Mouse (Mus musculus): ENCODE data around the gene Klhl25. TPM values are rescaled to one million over a fixed set of nuclear protein-coding genes. Genes with fewer than 3 reads are reported as not detected.
"Not testable (repeated sequence)": the region's sequence is repeated elsewhere in the genome, so short reads cannot be mapped to it uniquely, and the experiment has no call there.

Gene Klhl25
- total RNA-seq (2021) = 10.9 and 16.2 TPM in 2 replicates
- long read RNA-seq, transcript Klhl25-202 (3 exons, 3,403 nt) = major isoform, 33 of 72 reads
- long read RNA-seq, transcript Klhl25-201 (3 exons, 3,385 nt) = minor isoform, 21 of 72 reads
- long read RNA-seq, partial matches to known transcripts = 11 of 72 reads
- long read RNA-seq, other reads (novel, unspliced or antisense) = 7 of 72 reads

DNA sequence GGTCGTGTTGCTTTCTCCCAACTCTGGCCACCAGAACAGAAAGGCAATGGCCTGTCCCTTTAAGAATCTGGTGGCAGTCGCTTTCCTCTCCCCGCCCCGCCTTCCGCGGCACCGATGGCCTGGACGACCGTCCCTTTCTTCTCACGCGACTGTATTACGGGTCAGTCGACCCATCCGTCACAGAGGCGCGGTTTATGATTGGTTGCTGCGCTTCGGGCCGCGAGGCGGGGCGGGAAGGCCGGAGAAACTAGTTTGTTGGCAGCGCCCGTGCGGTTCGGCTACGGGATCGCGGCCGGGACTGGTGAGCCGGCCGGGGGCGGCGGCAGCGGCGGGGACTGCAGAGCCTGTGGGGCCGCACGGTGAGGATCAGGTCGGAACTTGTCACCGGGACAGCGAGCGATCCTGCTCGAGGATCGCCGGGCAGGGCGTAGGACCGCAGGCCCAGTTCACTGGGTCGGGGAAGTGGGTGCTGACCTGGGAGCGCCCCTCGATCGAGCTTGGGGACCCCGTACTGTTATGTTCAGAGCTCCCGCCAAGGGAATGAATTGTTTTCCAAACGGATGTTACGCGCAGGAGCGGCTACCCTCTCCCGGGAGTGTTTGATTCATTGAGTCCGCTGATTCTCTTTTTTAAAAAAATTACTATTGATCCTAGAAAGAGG, at the start of gene Klhl25:
TSS of gene Klhl25 (plus strand) at position 196 of the 661 bp plus-strand sequence.
- DNase-seq = peak; percentile 96

DNA sequence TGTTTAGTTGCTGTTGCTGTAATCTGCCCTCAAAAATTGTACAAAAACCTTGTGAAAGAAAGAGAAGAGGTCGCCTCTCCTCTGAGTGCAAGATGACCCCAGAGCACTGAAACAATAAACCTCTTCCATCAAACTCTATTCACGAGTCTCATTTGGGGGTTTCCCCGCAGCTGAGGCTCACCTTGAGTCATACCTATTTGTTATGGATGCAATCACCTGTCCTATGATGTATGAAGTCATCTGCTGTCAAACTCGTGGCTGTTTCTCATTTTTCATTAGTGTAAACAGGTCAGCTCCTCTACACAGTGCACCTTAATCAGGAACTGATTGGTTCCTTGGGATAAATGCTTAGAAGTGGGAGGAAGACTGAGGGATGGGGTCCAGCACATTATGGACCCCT, 47.6 kb upstream of the Klhl25 start:
- DNase-seq = no peak

DNA sequence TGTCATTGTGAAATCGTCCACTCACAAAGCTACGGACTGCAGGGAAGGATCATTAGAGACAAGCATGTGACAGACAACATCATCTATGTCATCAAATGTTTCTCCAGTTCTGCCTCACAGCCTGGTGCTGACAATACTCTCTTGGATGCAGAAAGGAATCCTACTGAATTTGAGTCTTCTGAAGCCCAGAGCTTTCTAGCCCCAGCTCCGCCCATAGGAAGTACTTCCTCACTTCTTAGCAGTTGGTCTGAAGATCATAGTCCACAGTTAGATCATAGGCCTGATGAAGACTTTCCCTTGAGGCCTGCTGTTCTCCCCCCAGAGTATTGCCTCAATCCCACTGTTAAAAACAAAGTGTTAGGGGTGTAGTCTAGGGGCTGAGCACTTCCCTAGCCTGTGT, 47.1 kb upstream of the Klhl25 start:
- DNase-seq = no peak

DNA sequence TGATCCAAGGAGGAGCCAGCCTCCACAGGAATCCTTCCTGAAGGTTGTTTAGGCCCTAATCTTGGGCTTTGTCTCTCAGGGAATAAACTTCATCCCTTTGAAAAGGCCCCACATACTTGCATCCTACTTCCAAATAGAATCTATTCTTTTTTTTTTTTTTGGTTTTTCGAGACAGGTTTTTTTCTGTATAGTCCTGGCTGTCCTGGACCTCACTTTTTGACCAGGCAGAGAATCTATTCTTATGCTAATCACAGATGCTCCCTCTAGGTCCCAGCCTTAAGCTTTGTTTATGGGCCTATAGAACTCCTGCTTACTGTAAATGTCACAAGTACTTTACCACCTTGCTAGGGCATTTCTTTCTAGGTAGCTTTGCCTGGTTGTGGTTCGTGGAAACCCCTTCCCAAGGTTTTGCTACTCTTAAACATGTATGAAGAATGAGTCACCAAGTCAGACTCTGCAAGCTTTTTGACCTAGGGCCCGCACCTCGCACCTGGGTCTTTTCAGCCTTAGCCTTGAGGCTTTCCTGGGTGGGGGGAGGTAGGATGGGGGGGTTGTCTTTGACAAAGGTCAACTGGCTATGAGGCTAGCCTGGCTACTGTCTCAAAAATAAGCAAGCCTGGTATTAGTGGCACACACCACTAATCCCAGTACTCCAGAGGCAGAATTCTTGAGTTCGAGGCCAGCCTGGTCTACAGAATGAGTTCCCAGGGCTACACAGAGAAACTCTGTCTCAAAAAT, 46.3 kb upstream of the Klhl25 start:
- no peak for DNase-seq

DNA sequence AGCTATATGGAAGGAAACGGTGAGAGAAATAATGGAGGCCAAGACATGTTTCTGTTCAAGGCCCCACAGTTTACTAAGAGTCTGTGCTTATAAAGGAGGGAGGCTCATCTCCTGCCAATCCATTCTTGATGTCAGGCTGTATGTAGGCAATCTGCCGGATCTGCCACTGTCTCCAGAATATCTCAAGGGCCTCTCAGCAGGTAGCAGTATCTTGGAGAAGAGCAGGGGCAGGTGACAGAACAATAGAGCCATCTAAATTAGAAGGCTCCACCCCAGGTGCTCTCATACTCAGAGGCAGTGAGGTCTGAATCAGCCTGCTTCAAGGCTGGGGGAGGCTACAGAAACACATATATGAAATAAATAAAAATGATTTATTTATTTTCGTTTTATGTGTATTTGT, 45.2 kb upstream of the Klhl25 start:
- DNase-seq = no peak

DNA sequence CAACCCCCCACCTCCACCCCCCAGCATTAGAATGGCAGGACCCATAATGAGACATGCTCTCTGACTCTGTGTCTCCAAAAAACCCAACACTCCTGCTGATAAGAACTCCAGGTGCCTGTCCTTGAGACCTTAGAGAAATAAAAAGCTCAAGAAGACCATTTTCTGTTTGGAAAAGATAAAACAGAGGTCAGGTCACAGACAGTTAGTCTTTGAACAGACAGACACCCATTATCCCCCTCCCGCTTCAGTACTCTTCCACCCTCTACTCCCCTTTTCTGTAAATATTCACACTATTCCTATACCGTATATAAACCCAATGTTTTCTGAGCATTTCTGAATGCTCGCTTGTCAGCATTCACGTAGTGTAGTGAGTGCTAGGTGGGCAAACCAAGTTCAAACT, 41.9 kb upstream of the Klhl25 start:
- DNase-seq = no peak

DNA sequence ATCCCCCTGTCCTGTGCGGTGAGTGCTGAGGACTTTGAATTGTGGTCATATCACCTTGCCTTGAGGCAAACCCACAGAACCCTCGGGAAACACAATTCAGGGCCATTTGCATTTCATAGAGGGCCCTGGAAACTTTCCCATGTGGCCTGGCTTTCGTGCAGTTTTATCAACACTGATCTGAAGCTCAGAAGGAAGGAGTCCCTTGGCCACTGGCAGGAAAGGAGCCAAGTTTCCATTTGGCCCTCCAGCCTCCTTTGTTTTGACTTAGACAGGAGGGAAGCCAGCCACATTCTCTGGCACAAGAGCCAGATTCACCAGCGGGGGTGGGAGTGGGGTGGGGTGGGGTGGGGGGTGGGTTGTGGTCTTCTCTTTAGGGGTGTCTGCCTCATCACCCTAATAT, 41.4 kb upstream of the Klhl25 start:
- peak; percentile 40 for DNase-seq

DNA sequence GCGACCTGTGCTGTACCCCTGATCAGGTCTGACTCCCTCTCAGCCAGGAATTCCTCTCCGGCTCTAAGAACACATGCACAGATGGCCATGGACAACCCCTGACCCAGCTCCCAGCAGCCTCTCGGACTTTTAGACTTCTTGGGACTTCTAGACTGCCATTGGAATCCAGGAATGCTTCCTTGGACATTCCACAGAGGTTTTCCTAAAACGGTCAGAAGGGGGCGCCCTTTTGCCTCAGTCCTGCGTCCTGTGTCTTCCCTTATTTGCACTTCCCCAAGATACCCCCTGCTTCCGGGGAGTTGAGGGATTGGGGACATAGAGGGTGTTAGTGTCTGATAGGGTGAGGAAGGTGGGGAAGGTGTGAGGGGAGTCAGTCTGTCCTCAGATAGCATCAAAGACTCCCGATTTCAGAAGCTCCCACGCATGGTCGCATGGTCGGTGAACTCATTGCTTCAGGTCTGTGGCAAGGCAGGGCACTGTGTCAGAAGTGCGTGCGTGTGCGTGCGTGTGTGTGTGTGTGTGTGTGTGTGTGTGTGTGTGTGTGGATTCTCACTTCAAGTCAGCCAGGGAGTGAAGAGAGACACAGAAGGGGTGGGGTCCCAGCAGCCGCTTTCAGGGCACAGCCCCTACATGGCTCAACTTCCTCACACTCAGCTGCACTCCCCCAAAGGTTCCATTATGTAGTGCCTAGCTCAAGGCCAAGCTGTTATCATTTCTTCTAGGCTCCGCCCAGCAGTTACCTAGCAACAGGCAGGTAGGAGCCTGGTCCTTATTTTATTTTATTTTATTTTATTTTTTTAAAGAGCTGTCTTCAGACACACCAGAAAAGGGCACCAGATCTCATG, 40.4 kb upstream of the Klhl25 start:
- DNase-seq = peak; percentile 24

DNA sequence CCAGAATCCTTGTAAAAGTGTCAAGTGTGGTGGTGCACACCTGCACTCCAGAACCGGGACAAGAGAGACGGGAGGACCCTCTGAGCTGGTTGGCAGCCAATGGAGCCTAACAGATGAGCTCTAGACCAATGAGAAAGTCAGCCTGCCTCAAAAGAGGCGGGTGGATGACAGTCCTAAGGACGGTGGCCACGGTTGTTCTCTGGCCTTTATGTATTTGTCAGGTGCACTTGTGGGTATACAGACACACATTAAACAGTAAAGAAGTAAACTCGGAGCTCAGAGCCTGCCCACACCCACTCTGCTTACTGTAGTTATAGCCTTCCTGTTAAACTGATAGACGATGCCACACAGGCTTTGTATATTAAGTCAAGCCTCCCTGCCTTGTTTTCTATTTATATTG, 27.4 kb upstream of the Klhl25 start:
- DNase-seq = no peak

DNA sequence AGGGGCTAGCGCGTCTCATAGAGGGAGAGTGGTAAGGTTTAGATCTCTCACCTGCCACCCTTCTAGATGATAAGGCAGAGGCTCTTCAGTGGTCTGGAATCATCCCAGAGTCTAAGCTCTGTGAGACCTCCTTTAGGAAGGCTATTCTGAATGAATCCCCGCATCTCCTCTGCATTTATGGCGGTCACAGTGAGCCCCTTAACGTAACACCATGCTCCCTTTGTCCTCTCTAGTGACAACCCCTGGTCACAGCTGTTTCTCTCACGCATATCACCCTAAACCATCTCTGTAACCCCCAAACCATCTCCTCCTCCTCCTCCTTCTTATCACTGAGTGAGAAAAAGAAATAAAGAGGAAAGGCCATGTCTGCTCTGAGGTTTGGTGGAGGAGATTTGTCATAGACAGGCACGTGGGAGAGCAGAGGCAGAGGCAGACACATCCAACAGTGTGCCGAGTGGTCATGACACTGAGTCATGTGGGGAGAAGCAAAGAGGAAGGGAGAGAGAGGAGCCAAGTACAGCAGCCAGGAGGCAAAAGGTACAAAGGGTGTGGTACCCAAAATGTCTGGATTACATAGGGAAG, 25.9 kb upstream of the Klhl25 start:
- no peak for DNase-seq

DNA sequence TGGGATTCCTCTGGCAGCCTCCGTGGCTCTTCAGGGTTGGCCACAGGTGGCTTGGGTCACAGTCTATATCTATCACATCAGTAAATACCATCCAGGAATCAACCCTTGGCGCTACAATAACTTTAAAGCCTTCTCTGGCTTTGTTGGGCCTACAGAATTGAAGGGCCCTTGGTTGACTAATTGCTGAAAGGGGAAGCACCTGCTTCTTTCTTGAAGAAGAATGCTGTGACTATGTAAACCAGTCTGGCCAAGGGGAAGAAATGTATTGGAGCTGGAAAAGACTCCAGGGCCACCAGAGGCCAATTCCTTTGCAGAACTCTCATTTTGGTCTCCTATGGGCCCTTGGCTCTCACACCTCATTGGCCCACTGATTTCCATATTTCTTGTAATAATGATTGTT, 25.0 kb upstream of the Klhl25 start:
- DNase-seq = no peak

DNA sequence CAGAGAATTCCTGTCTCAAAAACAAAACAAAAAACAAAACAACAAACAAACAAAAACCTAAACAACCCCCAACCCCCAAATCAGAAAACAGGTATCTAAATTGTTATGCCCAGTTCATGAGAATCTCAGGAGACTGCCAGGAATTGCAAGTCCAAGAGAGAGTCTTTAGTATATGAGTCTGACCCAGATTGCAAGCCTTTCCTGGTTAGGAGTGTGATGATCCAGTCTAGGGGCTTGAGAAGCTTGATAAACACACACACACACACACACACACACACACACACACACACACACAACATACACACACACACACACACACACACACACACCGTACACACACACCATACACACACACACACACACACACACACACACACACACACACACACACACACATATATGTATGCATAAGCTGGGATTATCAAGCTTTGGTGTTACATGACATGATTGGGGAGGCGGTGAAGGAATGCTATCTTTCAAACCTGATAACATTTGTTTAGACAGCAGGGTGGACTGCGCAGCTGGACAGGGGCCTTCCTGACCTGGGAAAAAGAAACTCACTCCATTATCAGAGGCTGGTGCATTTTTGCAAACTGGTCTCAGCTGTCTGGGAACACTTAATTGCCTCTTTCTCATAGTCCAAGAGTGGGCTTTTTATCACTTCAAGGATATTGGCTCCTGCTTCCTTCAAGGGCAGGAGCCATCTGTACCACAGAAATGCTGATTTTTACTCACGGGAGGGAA, 21.6 kb upstream of the Klhl25 start:
- no peak for DNase-seq

DNA sequence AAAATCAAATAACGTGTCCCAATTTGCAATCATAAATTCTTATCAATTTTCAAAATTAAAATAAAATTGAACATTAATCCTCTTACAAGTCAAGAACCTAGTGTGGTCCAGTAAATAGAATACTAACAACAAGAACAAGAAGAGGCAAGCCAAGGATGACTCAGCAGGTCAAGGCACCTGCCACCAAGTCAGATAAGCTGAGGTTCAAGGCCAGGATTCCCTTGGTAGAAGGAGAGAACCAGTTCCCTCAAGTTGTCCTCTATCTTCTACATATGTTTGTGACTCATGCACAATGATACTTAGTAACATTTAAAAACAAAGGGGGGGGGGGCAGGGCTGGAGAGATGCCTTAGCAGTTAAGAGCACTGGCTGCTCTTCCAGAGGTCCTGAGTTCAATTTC, 20.8 kb upstream of the Klhl25 start:
- no peak for DNase-seq

DNA sequence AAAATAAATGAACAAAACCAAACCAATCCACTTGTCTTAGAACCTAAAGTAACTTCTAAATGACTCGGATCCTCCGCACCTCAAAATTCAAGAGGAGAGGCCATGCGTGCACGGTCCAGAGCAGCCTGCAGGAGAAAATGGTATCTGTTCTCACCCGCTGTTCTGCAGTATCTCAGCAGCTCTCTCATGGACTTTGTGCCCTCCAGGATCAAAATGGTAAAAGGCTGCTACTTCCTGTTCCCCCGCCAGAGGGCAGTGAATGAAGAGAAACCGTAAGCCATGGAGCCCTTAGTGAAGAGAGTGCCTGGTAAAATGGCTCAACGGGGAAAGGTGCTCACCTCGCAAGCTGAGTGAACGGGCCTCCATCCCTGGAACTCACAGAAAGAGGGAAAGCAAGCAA, 20.3 kb upstream of the Klhl25 start:
- peak; percentile 52 for DNase-seq

DNA sequence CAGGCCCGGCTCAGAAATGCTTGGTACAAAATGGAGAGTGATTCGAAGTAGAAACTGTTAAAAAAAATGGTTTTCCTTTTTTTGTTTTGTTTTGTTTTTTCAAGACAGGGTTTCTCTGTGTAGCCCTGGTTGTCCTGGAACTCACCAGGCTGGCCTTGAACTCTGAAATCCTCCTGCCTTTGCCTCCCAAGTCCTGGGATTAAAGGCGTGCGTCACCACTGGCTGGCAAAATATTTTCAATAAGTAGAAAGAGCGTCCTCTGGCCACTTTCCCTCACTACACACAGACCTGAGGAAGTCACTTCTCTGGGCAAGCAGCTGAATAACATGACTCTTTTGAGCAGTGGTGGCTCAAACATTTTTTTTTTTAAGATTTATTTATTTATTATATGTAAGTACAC, 19.6 kb upstream of the Klhl25 start:
- DNase-seq = no peak

DNA sequence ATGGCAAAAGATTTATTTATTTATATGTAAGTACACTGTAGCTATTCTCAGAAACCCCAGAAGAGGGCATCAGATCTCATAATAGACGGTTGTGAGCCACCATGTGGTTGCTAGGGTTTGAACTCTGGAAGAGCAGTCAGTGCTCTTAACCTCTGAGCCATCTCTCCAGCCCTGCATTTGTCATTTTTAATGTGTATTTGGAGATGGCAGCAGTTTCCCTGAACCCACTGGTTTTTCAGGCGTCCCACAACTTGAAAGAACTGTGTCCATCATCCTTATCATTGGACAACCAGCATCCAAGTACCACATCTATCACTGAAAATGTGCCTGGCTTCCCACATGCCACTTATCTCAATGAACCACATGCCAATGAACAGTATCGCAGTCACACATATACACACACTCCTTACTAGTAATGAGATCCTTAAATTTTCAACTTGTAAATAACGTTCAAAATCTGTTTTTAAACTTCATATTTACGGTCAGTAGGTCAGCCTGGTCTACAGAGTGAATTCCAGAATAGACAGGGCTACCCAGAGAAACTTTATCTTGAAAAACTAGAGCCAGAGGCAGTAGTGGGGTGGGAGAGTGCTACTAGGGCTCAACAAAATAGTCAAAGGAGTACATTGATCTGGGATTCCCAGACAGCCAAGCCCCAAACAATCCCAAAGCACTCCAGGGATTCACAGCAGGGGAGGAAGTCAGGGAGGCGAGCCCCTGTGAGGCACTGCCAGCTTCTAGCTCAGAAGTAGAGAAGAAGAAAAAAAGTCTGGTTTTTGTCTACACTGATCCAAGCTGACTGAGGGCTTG, 17.7 kb upstream of the Klhl25 start:
- no peak for DNase-seq

DNA sequence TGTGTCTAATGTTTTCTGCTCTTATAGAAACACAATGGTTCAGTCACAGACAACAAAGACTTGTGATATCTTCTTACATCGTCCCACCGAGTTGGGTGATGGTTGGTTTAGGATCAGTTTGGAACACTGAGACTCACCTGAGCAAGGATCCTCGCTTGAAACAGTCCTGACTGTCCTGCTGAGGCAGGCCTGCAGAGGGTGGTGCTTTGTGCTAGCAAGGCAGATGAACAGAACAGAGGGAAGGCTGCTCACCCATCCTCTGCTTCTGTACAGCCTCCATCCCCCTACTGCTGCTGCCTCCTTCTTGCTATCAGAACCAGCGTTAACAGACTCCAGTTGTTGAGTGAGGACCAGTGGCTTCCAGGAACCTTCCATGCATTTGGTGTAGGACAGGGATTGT, 14.2 kb upstream of the Klhl25 start:
- DNase-seq = not testable (repeated sequence)

DNA sequence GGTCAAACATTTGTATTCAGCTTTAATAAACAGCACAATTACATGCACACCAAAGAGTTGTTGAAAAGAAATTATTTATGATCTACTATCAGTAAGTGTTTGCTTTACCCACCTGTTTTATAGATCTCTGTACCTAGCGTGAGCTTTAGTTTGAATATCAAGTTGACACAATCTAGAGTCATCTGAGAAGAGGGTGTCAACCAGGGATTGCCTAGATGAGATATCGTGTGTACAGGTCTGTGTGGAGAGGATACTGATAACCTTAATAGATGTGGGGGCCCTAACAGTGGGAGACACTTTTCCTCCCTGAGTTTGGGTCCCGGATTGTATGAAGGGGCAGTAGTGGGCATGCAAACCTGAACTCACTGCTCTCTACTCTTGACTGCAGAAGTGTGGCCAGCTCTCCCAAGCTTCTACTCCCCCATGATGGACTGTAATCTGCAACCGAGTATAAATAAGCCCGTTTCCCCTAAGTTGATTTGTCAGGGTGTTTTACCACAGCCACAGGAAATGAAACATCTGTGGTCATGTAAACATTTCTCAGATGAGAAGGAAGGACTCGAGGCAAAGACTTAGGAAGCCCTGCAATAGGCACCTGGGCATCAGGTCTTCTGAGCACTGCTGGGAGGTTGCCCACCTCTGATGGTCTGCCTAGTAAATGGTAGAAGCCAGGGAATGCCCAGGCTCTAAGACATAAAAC, 13.0 kb upstream of the Klhl25 start:
- DNase-seq = not testable (repeated sequence)

DNA sequence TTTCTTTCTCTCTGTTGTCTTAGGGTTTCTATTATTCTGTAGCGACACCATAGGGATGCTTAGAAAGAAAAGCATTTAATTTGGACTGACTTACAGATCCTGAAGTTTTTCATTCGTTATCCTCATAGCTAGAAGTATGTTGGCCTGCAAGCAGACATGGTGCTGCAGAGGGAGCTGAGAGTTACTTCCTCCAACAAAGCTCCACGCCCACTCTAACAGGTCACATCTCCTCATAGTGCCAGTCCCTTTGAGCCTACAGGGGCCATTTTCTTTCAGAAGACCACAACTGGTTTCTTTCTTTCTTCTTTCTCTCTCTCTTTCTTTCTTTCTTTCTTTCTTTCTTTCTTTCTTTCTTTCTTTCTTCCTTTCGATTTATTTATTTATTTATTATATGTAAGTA, 8.0 kb upstream of the Klhl25 start:
- no peak for DNase-seq

DNA sequence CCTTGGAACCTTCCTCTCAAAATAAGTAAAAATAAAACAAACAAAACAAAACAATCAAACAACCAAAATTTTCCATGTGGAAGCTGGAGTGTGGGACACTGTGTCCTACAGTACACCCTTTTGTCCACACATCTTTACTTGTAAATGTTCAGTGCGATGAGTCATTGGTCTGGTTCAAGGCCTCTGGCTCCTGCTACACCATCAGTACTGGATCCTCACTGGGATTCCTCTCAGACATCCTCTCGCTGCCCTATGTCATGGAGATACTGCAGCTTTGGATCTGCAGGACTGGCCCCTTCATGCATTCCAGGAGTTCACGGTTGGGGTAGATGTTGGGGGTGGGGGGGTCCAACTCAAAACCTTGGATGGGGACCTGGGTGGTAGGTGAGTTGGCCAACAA, 5.8 kb upstream of the Klhl25 start:
- DNase-seq = no peak
